Mouse (Mus musculus) stomach, postnatal 0 days (tissue): Measurements from ENCODE around the gene Auts2. TPM values are rescaled to one million over a fixed set of nuclear protein-coding genes. Genes with fewer than 3 reads are reported as not detected.

Source experiments
- ATAC-seq: fragments of 200-750 bp; cut with Nextera tagmentation; 2 replicates; pipeline ENCODE4 v1.8.0; 2017; ENCODE audit not compliant: low FRiP score, low TSS enrichment
- DNase-seq: peaks from one replicate; pipeline ENCODE4 v3.0.0-alpha.2; 2016; ENCODE audit warnings: low spot score
- H3K27ac ChIP-seq: fragments of 300-500 bp; sonication (generic); replicated peaks from 2 replicates; pipeline ENCODE4 v1.5.1; 2014; ENCODE audit warnings: mild to moderate bottlenecking, control low read depth
- H3K27me3 ChIP-seq: fragments of 300-500 bp; sonication (generic); 2 replicates; pipeline ENCODE4 v1.6.1; 2014; ENCODE audit warnings: low read length; ENCODE audit not compliant: control insufficient read depth, insufficient read depth
- H3K36me3 ChIP-seq: fragments of 300-500 bp; sonication (generic); 2 replicates; pipeline ENCODE4 v1.6.1; 2014; ENCODE audit warnings: low read length, mixed read lengths; ENCODE audit not compliant: control insufficient read depth, insufficient read depth
- H3K4me1 ChIP-seq: fragments of 300-500 bp; sonication (generic); replicated peaks from 2 replicates; pipeline ENCODE4 v1.6.1; 2014; ENCODE audit warnings: antibody characterized with exemption; ENCODE audit not compliant: control insufficient read depth, insufficient read depth
- H3K4me2 ChIP-seq: fragments of 300-500 bp; sonication (generic); replicated peaks from 2 replicates; pipeline ENCODE4 v1.6.1; 2014; ENCODE audit warnings: low read depth, mild to moderate bottlenecking, control low read depth, moderate library complexity
- H3K4me3 ChIP-seq: fragments of 300-500 bp; sonication (generic); 2 replicates; pipeline ENCODE4 v1.5.1; 2014; ENCODE audit warnings: low read depth, low read length, control low read depth
- H3K9ac ChIP-seq: fragments of 300-500 bp; sonication (generic); 2 replicates; pipeline ENCODE4 v1.6.1; 2014; ENCODE audit warnings: mild to moderate bottlenecking, low read length, control low read depth, mixed read lengths
- H3K9me3 ChIP-seq: fragments of 300-500 bp; sonication (generic); 2 replicates; pipeline ENCODE4 v1.6.1; 2016; ENCODE audit warnings: low read length; ENCODE audit not compliant: control insufficient read depth
- CTCF ChIP-seq: IDR thresholded peaks from 2 replicates; pipeline ENCODE4 v1.5.1; 2016; ENCODE audit warnings: antibody characterized with exemption, low read depth, mild to moderate bottlenecking, moderate library complexity
- EP300 ChIP-seq: optimal IDR thresholded peaks from 2 replicates; pipeline ENCODE3; 2016; ENCODE audit warnings: antibody characterized with exemption
- WGBS: fragments of 180-500 bp; shearing (Covaris S2); extraction: QIAGEN DNeasy Blood & Tissue Kit; methylation state at CpG from one replicate; pipeline ENCODE4 v1.1.7; 2014; 5-methylcytosine and 5-hydroxymethylcytosine counted together
- polyA plus RNA-seq: library from polyadenylated mRNA; unstranded; fragments of >200 nt; fragmentation: Nextera tagmentation; extraction: Ambion mirVana; gene quantifications from 2 replicates; pipeline ENCODE4 v1.2.1, GENCODE M21; 2015

Auts2 gene
- polyA plus RNA-seq, 1 experiment from 2014 or later, result 7.3 TPM

DNA sequence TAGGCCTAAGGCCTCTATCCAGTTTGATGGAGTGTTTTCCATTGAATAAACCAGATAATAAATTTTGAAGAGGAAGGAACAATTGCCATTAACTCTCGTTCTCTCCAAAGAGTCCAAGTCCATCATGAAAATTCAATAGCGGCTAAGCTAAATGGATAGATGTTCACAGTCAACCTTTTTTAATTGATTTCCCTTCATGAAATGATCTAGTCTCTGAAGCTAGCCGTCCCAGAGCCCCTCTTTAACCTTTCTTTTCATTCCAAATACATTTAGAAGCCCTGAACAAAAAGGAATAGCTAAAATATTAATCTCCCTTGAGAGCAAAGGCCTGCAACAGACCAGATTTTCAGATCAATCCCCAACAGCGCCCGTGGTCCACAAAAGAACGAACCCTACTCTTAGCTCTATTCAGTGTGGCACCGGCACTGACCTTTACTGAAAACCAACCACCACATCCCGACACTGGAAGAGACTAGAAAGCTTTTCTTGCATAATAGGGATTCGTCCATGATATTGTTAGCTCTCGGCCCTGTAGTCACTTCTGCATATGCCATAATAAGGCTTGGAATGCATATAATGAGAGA, 896.9 kb downstream of the Auts2 start:
- no peak overlapping the region for H3K27ac ChIP-seq
- H3K4me2 ChIP-seq, result no peak overlapping the region
- H3K9ac ChIP-seq, result no peak overlapping the region
- H3K9me3 ChIP-seq, result no peaks in the 10 kb centered on the region
- no peaks in the 10 kb centered on the region for H3K36me3 ChIP-seq
- DNase-seq (no peak), ATAC-seq (no peak)
- TF ChIP-seq CTCF, result no peak
- no peak for TF ChIP-seq EP300
- WGBS, result 91% methylated on average over 10 of the region's 10 CpGs
- no peaks in the 10 kb centered on the region for H3K4me1 ChIP-seq
- H3K27me3 ChIP-seq, result no peaks in the 10 kb centered on the region
- no peak overlapping the region for H3K4me3 ChIP-seq

- Histone ChIP-seq H3K4me1 (no peaks in the 10 kb centered on the region), H3K36me3 (no peaks in the 10 kb centered on the region), H3K4me2 (no peak overlapping the region), H3K9ac (no peak overlapping the region), H3K4me3 (no peak overlapping the region), H3K27ac (no peak overlapping the region), H3K9me3 (no peaks in the 10 kb centered on the region), H3K27me3 (no peaks in the 10 kb centered on the region)
- TF ChIP-seq CTCF (no peak), EP300 (no peak)
- DNase-seq (no peak), ATAC-seq (no peak)
- WGBS, result 81% methylated on average over 18 of the region's 18 CpGs
Measured at GRCm38 (mm10) chr5:131645341-131646191, 897.6 kb downstream of the Auts2 start.

DNA sequence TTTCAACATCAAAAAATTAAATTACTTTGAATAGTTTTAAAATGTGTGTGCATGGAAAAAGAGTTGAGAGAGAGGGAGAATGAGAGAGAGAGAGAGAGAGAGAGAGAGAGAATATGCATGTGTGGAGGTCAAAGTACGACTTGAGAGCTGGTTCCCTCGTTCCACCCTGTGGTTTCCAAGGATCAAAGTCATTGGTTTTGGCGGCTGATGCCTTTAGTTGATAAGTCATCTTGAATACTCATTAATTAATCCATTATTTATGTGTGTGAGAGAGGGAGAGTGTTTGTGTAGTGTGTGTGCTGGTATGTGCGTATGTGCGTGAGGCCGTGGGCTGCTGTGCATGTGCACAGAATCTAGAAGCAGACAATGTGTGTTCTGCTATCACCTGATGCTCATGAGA, 898.8 kb downstream of the Auts2 start:
- Histone ChIP-seq H3K4me2 (no peak overlapping the region), H3K27me3 (no peaks in the 10 kb centered on the region), H3K9ac (no peak overlapping the region), H3K4me3 (no peak overlapping the region), H3K27ac (no peak overlapping the region), H3K4me1 (no peaks in the 10 kb centered on the region), H3K9me3 (no peaks in the 10 kb centered on the region), H3K36me3 (no peaks in the 10 kb centered on the region)
- DNase-seq, result no peak
- no peak for ATAC-seq
- TF ChIP-seq CTCF (no peak), EP300 (no peak)
- WGBS, result 87% methylated on average over 6 of the region's 6 CpGs

DNA sequence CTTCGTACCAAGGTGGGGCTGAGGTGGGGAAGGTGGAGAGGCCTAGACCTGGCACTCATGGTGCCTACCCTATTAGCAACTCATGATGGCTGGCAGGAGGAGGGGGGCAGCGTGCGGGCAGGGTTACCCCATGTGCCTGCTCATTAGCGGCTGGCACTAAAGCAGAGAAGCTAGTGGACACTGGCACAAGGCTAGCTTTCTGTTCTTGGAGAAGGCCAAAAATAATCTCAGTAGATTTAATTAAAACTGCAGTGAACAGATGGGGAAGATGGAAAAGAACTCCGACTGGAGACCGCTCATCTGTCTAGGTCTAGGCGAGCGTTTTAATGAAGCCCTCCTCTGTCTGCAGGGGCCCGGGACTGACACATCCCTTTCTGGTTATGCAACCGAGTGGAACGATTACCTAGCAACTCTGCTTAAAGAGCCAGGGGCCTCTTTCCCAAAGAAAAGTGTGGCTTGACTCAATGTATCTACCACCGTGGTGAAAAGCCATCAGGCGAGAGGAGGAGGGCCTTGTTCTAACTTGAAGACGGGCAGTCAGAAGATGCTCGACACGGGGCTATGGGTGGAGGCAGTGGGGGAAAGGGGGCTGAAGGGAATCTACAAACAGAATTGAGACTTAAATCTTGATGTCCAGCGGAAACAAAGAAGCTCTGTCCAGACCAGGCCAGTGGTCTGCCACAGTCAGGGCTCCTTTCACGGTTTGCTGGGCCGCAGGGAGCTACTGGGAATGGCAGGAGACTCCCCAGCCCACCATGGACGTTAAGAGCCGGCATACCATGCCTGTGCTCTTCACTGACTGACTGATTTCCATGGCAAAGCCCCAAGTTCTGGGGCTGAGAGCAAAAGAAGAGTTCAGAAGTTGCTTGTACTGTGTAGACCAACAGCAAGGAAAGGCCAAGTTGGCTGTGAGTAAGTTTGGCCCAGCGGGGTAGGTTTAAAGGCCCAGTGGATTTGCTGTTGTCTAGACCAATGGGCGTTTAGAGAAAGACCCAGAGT, 899.7 kb downstream of the Auts2 start:
- Histone ChIP-seq H3K9ac (no peak overlapping the region), H3K9me3 (no peaks in the 10 kb centered on the region), H3K36me3 (no peaks in the 10 kb centered on the region), H3K4me1 (no peaks in the 10 kb centered on the region), H3K27me3 (no peaks in the 10 kb centered on the region), H3K4me2 (no peak overlapping the region), H3K27ac (no peak overlapping the region), H3K4me3 (no peak overlapping the region)
- DNase-seq, result no peak
- no peak for ATAC-seq
- TF ChIP-seq CTCF, result no peak
- no peak for TF ChIP-seq EP300
- WGBS, result 79% methylated on average over 23 of the region's 23 CpGs

GRCm38 (mm10) chr5:131642752-131643151, 900.4 kb downstream of the Auts2 start:
- WGBS, result 76% methylated on average over 2 of the region's 2 CpGs
- Histone ChIP-seq H3K9me3 (no peaks in the 10 kb centered on the region), H3K27me3 (no peaks in the 10 kb centered on the region), H3K36me3 (no peaks in the 10 kb centered on the region), H3K9ac (no peak overlapping the region), H3K4me3 (no peak overlapping the region), H3K27ac (no peak overlapping the region), H3K4me1 (no peaks in the 10 kb centered on the region), H3K4me2 (no peak overlapping the region)
- TF ChIP-seq CTCF (no peak), EP300 (no peak)
- ATAC-seq (no peak), DNase-seq (no peak)
